Mouse (Mus musculus) inflammation-experienced regulatory T-cells, adult 6 months (primary cell): Measurements from ENCODE around the gene Elp1. TPM values are rescaled to one million over a fixed set of nuclear protein-coding genes. Genes with fewer than 3 reads are reported as not detected.

ENCODE experiments used
- ATAC-seq: one replicate; pipeline ENCODE4 v1.8.0; 2017
- polyA plus RNA-seq, 3 experiments: library from polyadenylated mRNA; unstranded; fragments of 100-300 nt; shearing (Covaris generic); gene quantifications; one replicate each; pipeline ENCODE4 v1.2.1; 2017

Gene Elp1
- polyA plus RNA-seq, 3 experiments from 2014 or later = 12.1 to 27.9 (median 23.6) TPM

GRCm38 (mm10) chr4:56768913-56769312, 33.2 kb downstream of the Elp1 start:
- no peak for ATAC-seq

DNA sequence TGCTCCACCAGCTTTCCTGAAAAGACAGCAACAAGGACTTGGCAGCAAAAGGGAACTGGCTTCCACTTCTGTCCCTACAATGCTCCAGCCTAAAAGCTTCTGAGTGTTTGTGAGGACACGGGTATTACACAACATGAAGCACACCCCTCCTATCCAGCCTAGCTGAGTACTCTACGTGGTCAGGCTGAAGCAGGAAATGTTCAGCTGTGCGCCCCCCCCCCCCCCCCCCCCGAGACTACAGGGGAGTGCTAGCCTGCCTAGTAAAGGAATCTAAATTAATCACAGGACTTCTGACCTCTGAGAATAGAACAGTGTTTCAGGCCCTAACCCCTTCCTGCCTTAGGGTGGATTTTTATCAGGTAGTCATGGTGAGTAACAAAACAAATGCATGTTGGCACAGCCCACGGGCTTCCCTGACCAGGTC, 34.3 kb downstream of the Elp1 start:
- no peak for ATAC-seq

- ATAC-seq = no peak
Observed at GRCm38 (mm10) chr4:56757693-56758092, 44.4 kb downstream of the Elp1 start.

DNA sequence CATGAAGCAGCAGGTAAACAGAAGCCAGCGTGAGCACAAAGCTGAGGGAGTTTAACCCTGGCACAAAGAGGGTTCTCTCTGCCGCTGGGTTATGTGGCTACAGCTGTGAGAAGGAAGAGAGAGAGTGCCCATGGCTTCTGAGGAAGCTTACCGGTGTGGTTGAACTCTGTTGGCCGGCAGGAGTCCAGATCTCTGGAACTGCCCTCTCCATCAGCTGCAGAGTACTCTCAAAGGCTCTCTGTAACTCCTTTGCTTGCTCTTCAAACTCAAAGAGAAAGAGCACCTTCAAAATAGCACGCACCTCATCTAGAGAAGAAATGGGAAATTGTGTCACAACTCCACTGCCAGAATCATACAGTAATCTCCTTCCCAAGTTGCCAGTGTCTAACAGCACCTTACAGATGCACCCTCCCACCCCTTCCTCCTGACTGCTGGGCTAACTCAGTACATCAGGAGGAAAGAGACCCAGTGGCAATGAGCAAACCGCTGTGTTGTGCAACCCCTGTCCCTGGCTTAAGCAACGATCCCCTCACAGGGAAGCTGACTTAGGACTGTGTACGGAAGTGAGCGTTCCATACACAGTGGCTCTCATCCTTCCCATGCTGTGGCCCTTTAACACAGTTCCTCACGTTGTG, 45.0 kb downstream of the Elp1 start:
- no peak for ATAC-seq

DNA sequence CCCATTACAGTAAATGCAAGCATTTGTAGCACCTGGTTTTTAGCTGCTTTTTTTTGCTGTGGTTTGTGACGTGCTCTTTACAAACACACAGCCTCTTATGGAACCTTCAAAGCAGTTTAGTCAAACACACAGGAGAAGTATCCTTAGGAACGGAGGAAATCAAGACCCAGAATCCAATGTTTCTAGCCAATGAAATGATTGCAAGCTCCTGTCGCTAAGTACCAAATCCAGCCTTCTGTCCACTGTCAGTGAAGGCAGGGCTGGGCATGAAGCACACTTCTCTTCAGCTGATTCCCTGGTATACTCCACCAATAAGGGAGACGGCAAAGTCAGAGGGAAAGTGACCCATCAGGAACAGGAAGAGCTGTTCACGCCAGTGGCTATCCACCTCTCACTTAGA, 46.1 kb downstream of the Elp1 start:
- no peak for ATAC-seq

GRCm38 (mm10) chr4:56747456-56747855, 54.7 kb downstream of the Elp1 start:
- no peak for ATAC-seq

GRCm38 (mm10) chr4:56746345-56746744, 55.8 kb downstream of the Elp1 start:
- ATAC-seq = no peak

- no peak for ATAC-seq
Observed at GRCm38 (mm10) chr4:56743363-56744195, 58.6 kb downstream of the Elp1 start, which contains the start of gene Actl7a. Gene Actl7a (plus strand): TSS chr4:56743413.

- ATAC-seq = no peak
Observed at GRCm38 (mm10) chr4:56742698-56743097, 59.4 kb downstream of the Elp1 start.

- ATAC-seq = no peak
Observed at GRCm38 (mm10) chr4:56741041-56741493, 61.1 kb downstream of the Elp1 start, which contains the start of gene Actl7b. Gene Actl7b (minus strand): TSS chr4:56741443.

- ATAC-seq = no peak
Observed at GRCm38 (mm10) chr4:56740611-56741010, 61.5 kb downstream of the Elp1 start.

DNA sequence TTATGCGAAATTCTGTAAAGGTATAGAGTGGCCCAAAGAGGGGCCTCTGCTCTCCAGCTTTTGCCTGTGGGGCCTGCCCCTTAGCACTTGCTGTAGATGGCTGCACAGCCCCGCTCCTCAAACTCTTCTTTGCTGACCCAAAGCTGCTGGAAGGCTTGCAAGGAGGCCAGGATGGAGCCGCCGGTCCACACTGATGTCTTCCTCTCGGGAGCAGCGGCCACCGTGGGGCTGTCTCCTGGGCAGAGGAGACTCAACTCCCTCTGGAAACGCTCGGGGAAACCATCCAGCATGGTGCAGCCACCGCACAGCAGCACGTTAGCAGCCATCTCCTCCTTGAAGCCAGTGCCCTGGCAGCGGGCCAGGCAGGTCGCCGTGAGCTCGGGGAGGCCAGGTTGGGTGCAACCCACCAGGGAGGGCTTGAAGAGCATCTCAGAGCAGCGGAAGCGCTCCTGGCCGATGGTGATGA, 62.1 kb downstream of the Elp1 start, which contains the start of gene Gm26657:
Gene Gm26657, plus strand, starts transcription at position 51 of the 466 bp plus-strand sequence.
- no peak for ATAC-seq

- ATAC-seq = no peak
Observed at GRCm38 (mm10) chr4:56725839-56726238, 76.3 kb downstream of the Elp1 start.

DNA sequence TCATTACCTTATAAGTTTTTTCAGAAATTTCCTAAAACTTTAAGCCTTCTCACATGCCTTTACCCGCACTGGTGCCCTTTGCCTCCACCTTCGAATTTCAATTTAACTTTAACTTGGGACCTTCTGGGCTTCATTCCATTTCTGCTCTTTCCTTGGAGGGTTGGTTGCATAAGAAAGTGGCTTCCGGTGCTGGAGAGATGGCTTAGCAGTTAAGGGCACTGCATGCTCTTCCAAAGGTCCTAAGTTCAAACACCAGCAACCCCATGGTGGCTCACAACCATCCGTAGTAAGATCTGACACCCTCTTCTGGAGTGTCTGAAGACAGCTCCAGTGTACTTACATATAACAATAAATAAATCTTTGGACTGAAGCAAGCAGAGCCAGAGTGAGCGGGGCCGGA, 78.9 kb downstream of the Elp1 start:
- ATAC-seq = no peak

DNA sequence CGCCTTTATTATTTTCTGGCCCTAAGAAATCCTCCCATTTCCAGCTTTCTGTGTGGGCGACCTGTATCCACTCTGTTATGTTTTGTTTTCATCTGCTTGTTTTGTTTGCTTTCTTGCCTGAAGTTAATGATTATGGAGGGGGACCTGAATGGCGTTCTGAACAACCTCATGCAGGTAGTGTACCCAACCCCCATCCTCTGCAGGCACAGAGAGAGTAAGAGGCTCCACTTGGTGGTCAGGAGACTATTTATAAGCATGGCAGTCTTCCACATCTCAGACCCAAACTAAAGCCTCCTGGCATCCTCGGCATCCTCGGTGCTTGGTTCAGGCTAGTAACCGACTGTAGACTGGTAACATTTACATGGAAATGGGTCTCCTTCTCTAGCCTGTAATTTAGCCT, 79.8 kb downstream of the Elp1 start:
- ATAC-seq = no peak

GRCm38 (mm10) chr4:56721469-56721868, 80.7 kb downstream of the Elp1 start:
- no peak for ATAC-seq

DNA sequence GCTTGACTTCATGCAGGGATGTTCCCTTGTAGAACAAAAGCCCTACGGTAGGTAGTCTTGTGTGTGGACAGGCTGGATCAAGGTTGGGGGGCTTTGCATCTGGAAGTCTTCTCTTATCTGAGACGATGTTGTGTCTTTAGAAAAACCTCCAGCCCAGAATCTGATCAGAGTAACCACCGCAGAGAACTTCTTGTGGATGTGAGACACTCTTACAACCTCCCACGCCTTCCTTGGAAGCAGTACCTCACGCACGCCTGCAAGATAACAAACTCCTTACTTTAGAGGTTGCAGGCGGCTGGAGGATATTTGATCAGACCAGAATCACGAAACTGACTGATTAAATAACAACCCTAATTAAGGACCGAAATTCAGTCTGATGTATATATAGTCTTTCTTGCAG, 81.7 kb downstream of the Elp1 start:
- no peak for ATAC-seq

- no peak for ATAC-seq
Observed at GRCm38 (mm10) chr4:56719456-56719855, 82.7 kb downstream of the Elp1 start.

DNA sequence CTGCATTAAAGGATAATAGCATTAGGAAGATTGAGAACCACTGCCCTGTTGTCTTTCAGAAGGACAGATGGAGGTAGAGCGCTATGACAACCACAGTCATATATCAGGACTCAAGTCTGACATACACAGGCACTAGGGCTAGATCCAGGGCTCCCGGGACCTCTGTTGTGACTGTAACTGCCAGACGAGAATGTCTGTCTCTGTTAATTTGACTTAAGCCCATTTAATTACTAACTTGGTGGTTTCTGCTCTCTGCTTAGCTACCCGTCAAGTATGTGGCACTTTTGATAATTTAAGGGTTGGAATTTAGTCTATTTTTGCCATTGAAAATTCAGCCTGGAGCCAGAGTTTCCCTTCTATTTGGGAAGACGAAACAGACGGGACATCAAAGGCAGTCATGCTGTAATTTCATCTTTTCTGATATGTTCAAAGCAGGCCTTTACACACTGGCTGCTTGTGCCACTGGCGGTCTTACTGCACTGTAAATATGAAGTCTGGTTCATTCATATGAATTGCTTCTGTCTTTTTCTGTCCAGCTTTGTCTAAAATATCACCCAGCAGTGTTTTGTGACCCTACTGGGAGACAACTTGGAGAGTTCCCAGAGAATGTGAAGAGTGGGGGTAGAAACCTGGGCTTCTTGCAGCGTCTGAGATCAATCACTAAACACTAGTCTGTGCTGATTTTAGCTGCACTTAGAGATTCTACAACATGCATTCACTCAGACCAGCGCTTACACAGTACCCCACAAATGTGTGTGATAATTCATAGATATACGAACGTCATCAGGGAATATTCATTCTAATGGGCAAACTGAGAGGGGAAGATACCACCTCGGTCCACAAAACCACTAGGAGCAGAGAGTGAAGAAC, 83.3 kb downstream of the Elp1 start:
- no peak for ATAC-seq

DNA sequence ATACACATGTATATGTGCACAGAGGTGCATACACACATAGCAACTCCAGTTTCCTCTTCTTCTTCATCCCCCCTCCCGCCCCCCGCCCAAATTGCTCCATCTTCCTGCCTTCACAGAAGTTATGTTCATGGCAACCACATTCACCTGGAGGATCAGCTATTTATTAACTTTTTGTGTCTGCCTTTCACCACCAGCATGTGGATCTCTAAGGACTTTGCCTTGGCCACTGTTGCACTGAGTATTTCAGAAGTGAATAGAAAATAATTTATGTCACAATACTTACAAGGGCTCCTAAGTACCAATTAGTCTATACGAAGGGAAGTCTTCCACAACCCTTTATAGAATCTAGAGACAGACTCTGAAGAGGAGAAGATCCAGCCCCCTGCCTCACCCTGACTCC, 84.2 kb downstream of the Elp1 start:
- ATAC-seq = no peak

DNA sequence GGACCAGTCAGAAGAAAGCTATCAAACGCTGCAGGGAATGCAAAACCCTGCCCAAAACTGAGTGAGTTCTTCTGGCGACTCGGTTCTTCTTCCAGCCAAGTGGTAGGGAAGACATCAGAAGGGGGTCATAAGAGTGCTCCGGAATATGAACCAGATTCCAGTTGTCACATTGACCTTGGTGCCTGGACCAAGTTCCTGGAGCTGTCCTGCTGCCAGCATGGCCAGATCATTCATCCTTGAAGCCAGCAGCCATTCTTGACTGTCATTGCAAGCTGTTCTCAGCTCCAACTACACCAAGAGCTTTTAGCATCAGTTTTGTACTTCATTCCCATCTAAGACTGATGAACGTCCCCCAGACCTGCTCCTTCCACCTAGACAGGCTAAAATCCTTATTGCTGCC, 85.3 kb downstream of the Elp1 start:
- ATAC-seq = no peak

- ATAC-seq = no peak
Observed at GRCm38 (mm10) chr4:56713155-56713554, 89.0 kb downstream of the Elp1 start.

GRCm38 (mm10) chr4:56702234-56702633, 99.9 kb downstream of the Elp1 start:
- ATAC-seq = no peak
